In genomic region chr4:138827147-138827546, GRCm38 (mm10) we compare ENCODE assay signal across 27 mouse cellular contexts. TPM values are rescaled to one million over a fixed set of nuclear protein-coding genes. Genes with fewer than 3 reads are reported as not detected.
DNase-seq lines count a peak whose midpoint lies in the region; ATAC-seq and TF ChIP-seq lines count a peak whose summit lies in the region.
"Had no signal": no experiment of that assay in that cellular context is flagged by ENCODE, and none has a peak within 500 bp of the region (broad histone marks: within the 10 kb centered on the region; RNA-seq: fewer than 3 reads in every experiment).

No protein-coding gene starts in this region.

- ATAC-seq in megakaryocyte, adult 5-6 weeks (ENCODE audit: poor library complexity, severe bottlenecking) = no peak
- no peak for ATAC-seq in limb, embryonic 11.5 days (ENCODE audit: insufficient number of reproducible peaks, low FRiP score, low TSS enrichment, low read depth)
- ATAC-seq in kidney, embryonic 14.5 days (ENCODE audit: low FRiP score, low TSS enrichment) = no peak
- ATAC-seq: CD4-positive, CD25-positive, alpha-beta regulatory T cell, adult 4 months; forebrain, embryonic 13.5 days; forebrain, postnatal 0 days; hindbrain, postnatal 0 days had no signal

- peaks cover 61% of the 10 kb centered on the region for H3K27me3 ChIP-seq in megakaryocyte, embryonic 14.5 days (replicated peaks)
- no peaks in the 10 kb centered on the region for H3K27me3 ChIP-seq in limb, embryonic 11.5 days (ENCODE audit: control insufficient read depth, insufficient read depth, low read length)
- peaks cover 25% of the 10 kb centered on the region for H3K27me3 ChIP-seq in heart, embryonic 10.5 days (ENCODE audit: insufficient read depth, poor library complexity, severe bottlenecking)
- no peaks in the 10 kb centered on the region for H3K27me3 ChIP-seq in kidney, embryonic 14.5 days (ENCODE audit: control insufficient read depth, insufficient read depth, low read length)
- H3K27me3 ChIP-seq: embryonic facial prominence, embryonic 13.5 days; forebrain, embryonic 13.5 days; hindbrain, embryonic 13.5 days had no signal

- peak overlapping the region; percentile 48 for H3K4me3 ChIP-seq in megakaryocyte, embryonic 14.5 days (replicated peaks)
- no peak overlapping the region for H3K4me3 ChIP-seq in limb, embryonic 11.5 days (ENCODE audit: low read depth, low read length)
- no peak overlapping the region for H3K4me3 ChIP-seq in heart, embryonic 10.5 days
- H3K4me3 ChIP-seq in kidney, embryonic 14.5 days (ENCODE audit: low read length) = no peak overlapping the region
- H3K4me3 ChIP-seq: embryonic facial prominence, embryonic 13.5 days; forebrain, embryonic 13.5 days; gastrocnemius, adult 2 months; heart, embryonic 15.5 days; hindbrain, embryonic 13.5 days had no signal

- H3K4me1 ChIP-seq in megakaryocyte, embryonic 14.5 days = peaks cover 20% of the 10 kb centered on the region
- peaks cover 11% of the 10 kb centered on the region for H3K4me1 ChIP-seq in limb, embryonic 11.5 days (ENCODE audit: control insufficient read depth, insufficient read depth, low read length)
- H3K4me1 ChIP-seq in heart, embryonic 10.5 days = peaks cover 13% of the 10 kb centered on the region
- peaks cover 7% of the 10 kb centered on the region; the same call in 1 of the 2 replicates for H3K4me1 ChIP-seq in kidney, embryonic 14.5 days (ENCODE audit: control insufficient read depth, insufficient read depth, low read length)
- H3K4me1 ChIP-seq: embryonic facial prominence, embryonic 13.5 days; forebrain, embryonic 13.5 days; hindbrain, embryonic 13.5 days had no signal

- WGBS in limb, embryonic 11.5 days = 50% methylated on average over 11 of the region's 11 CpGs
- 48% methylated on average over 11 of the region's 11 CpGs for WGBS in heart, embryonic 10.5 days
- 51% methylated on average over 11 of the region's 11 CpGs for WGBS in kidney, embryonic 14.5 days

- H3K9me3 ChIP-seq in megakaryocyte, embryonic 14.5 days = peaks cover 22% of the 10 kb centered on the region
- peaks cover 2% of the 10 kb centered on the region; the same call in 1 of the 2 replicates for H3K9me3 ChIP-seq in limb, embryonic 11.5 days (ENCODE audit: control insufficient read depth, low read length)
- no peaks in the 10 kb centered on the region for H3K9me3 ChIP-seq in heart, embryonic 10.5 days
- peaks cover 8% of the 10 kb centered on the region; the same call in 1 of the 2 replicates for H3K9me3 ChIP-seq in kidney, embryonic 14.5 days (ENCODE audit: control insufficient read depth, low read length)
- H3K9me3 ChIP-seq: hindbrain, embryonic 13.5 days had no signal

- H3K9ac ChIP-seq in limb, embryonic 11.5 days (ENCODE audit: low read length) = no peak overlapping the region
- H3K9ac ChIP-seq in kidney, embryonic 14.5 days (ENCODE audit: low read depth, low read length) = no peak overlapping the region
- H3K9ac ChIP-seq: embryonic facial prominence, embryonic 13.5 days; forebrain, embryonic 13.5 days; forebrain, postnatal 0 days; heart, embryonic 15.5 days; hindbrain, embryonic 13.5 days had no signal

- no peak overlapping the region for H3K27ac ChIP-seq in limb, embryonic 11.5 days (replicated peaks; ENCODE audit: low read depth, low read length)
- no peak overlapping the region for H3K27ac ChIP-seq in heart, embryonic 10.5 days
- no peak overlapping the region for H3K27ac ChIP-seq in kidney, embryonic 14.5 days (ENCODE audit: low read depth, low read length)
- H3K27ac ChIP-seq: embryonic facial prominence, embryonic 13.5 days; forebrain, embryonic 13.5 days; gastrocnemius, adult 2 months; heart, embryonic 15.5 days; hindbrain, embryonic 13.5 days; hindbrain, postnatal 0 days had no signal

- no peak for TF ChIP-seq POLR2A in brain, embryonic 14.5 days (IDR thresholded peaks at IDR 0.05; ENCODE audit: borderline replicate concordance, extremely low read depth, insufficient read depth, insufficient read length, poor library complexity, severe bottlenecking)

- no peaks in the 10 kb centered on the region for H3K36me3 ChIP-seq in megakaryocyte, embryonic 14.5 days (replicated peaks; ENCODE audit: low read length)
- no peaks in the 10 kb centered on the region for H3K36me3 ChIP-seq in limb, embryonic 11.5 days (ENCODE audit: control insufficient read depth, insufficient read depth, low read length)
- no peaks in the 10 kb centered on the region for H3K36me3 ChIP-seq in heart, embryonic 10.5 days
- H3K36me3 ChIP-seq in kidney, embryonic 14.5 days (ENCODE audit: control insufficient read depth, insufficient read depth, low read length) = no peaks in the 10 kb centered on the region
- H3K36me3 ChIP-seq: embryonic facial prominence, embryonic 13.5 days; heart, embryonic 15.5 days; hindbrain, embryonic 13.5 days had no signal

- no peak overlapping the region for H3K4me2 ChIP-seq in limb, embryonic 11.5 days (ENCODE audit: low read depth, severe bottlenecking)
- H3K4me2 ChIP-seq in kidney, embryonic 14.5 days (replicated peaks; ENCODE audit: low read depth, low read length) = no peak overlapping the region
- H3K4me2 ChIP-seq: embryonic facial prominence, embryonic 13.5 days; forebrain, embryonic 13.5 days; heart, embryonic 11.5 days; heart, embryonic 15.5 days; hindbrain, embryonic 13.5 days had no signal

- DNase-seq in 416B (ENCODE audit: low read depth) = peak; percentile 73
- peak; percentile 6 for DNase-seq in brain, embryonic 14.5 days (ENCODE audit: low read depth)
- DNase-seq in limb, embryonic 11.5 days (ENCODE audit: low spot score) = peak; percentile 36
- DNase-seq in heart, embryonic 10.5 days (ENCODE audit: low spot score) = no peak
- DNase-seq: adrenal gland, postnatal 10 days; B cell, adult 2 months; cerebellum, adult 18-20 months; cerebellum, adult 9-11 months; cerebellum, postnatal 36 days; forebrain, postnatal 0 days; gastrocnemius, adult 2 months; gastrocnemius, postnatal 36 days; heart, adult 11 months; heart, postnatal 14 days had no signal

- no peak for TF ChIP-seq CTCF in brain, embryonic 14.5 days (IDR thresholded peaks at IDR 0.05; ENCODE audit: borderline replicate concordance, extremely low read depth, insufficient read depth, insufficient read length)

RNA-seq across cellular contexts. Expression of gene Pla2g5, which starts 36.1 kb away (rescaled TPM):
- not detected in 2 replicates for polyA plus RNA-seq in megakaryocyte, embryonic 14.5 days (2012; ENCODE audit: insufficient read depth, low replicate concordance)
- total RNA-seq in megakaryocyte, adult 5-6 weeks (2015) = not detected in 2 replicates
- total RNA-seq in megakaryocyte, adult 5-6 weeks (2017) = not detected in 2 replicates
- polyA plus RNA-seq in brain, embryonic 14.5 days (2012; rRNA removed) = 0.61 and 0.94 TPM in 2 replicates
- polyA plus RNA-seq in limb, embryonic 11.5 days (2014; fragmentation: Nextera tagmentation; extraction: Ambion mirVana) = 0.12 TPM in 1 of 2 replicates, not detected in the other
- polyA plus RNA-seq in heart, embryonic 10.5 days (2016; fragmentation: Nextera tagmentation; extraction: Ambion mirVana) = 0.91 and 2.1 TPM in 2 replicates
- polyA plus RNA-seq in kidney, embryonic 14.5 days (2014; fragmentation: Nextera tagmentation; extraction: Ambion mirVana) = 0.34 and 0.35 TPM in 2 replicates
- total RNA-seq: hematopoietic stem cell, adult 5-6 weeks had no signal
- polyA plus RNA-seq: CD4-positive, CD25-positive, alpha-beta regulatory T cell, adult 4 months had no signal

RNA-seq across cellular contexts. Expression of gene Gm13030, which starts 46.6 kb away (rescaled TPM):
- polyA plus RNA-seq in megakaryocyte, embryonic 14.5 days (2012; ENCODE audit: insufficient read depth, low replicate concordance) = not detected in 2 replicates
- total RNA-seq in megakaryocyte, adult 5-6 weeks (2015) = not detected in 2 replicates
- not detected in 2 replicates for total RNA-seq in megakaryocyte, adult 5-6 weeks (2017)
- polyA plus RNA-seq in brain, embryonic 14.5 days (2012; rRNA removed) = not detected in 2 replicates
- not detected in 2 replicates for polyA plus RNA-seq in limb, embryonic 11.5 days (2014; fragmentation: Nextera tagmentation; extraction: Ambion mirVana)
- not detected in 2 replicates for polyA plus RNA-seq in heart, embryonic 10.5 days (2016; fragmentation: Nextera tagmentation; extraction: Ambion mirVana)
- polyA plus RNA-seq in kidney, embryonic 14.5 days (2014; fragmentation: Nextera tagmentation; extraction: Ambion mirVana) = not detected in 2 replicates
- total RNA-seq: adrenal gland, postnatal 10 days; forebrain, postnatal 0 days; G1E; gastrocnemius, adult 2 months; gastrocnemius, postnatal 36 days; heart, postnatal 14 days; hematopoietic stem cell, adult 5-6 weeks; hindbrain, postnatal 0 days had no signal
- polyA plus RNA-seq: CD4-positive, CD25-positive, alpha-beta regulatory T cell, adult 4 months; embryonic facial prominence, embryonic 13.5 days; forebrain, embryonic 13.5 days; forebrain, postnatal 0 days; G1E; heart, embryonic 11.5 days; heart, embryonic 15.5 days; hindbrain, embryonic 13.5 days; hindbrain, postnatal 0 days; intestine, embryonic 14.5 days had no signal

RNA-seq across cellular contexts. Expression of gene Pla2g2e, which starts 50.6 kb away (rescaled TPM):
- polyA plus RNA-seq in megakaryocyte, embryonic 14.5 days (2012; ENCODE audit: insufficient read depth, low replicate concordance) = 0.82 TPM in 1 of 2 replicates, not detected in the other
- not detected in 2 replicates for total RNA-seq in megakaryocyte, adult 5-6 weeks (2015)
- not detected in 2 replicates for total RNA-seq in megakaryocyte, adult 5-6 weeks (2017)
- polyA plus RNA-seq in brain, embryonic 14.5 days (2012; rRNA removed) = not detected in 2 replicates
- not detected in 2 replicates for polyA plus RNA-seq in limb, embryonic 11.5 days (2014; fragmentation: Nextera tagmentation; extraction: Ambion mirVana)
- polyA plus RNA-seq in heart, embryonic 10.5 days (2016; fragmentation: Nextera tagmentation; extraction: Ambion mirVana) = not detected in 2 replicates
- 0.76 and 0.84 TPM in 2 replicates for polyA plus RNA-seq in kidney, embryonic 14.5 days (2014; fragmentation: Nextera tagmentation; extraction: Ambion mirVana)
- total RNA-seq: forebrain, postnatal 0 days; gastrocnemius, adult 2 months; gastrocnemius, postnatal 36 days; hematopoietic stem cell, adult 5-6 weeks; hindbrain, postnatal 0 days had no signal
- polyA plus RNA-seq: CD4-positive, CD25-positive, alpha-beta regulatory T cell, adult 4 months; embryonic facial prominence, embryonic 13.5 days; forebrain, embryonic 13.5 days; forebrain, postnatal 0 days; heart, embryonic 11.5 days; heart, embryonic 15.5 days; hindbrain, embryonic 13.5 days; hindbrain, postnatal 0 days; intestine, embryonic 14.5 days had no signal

RNA-seq across cellular contexts. Expression of gene Pla2g2d, which starts 51.6 kb away (rescaled TPM):
- polyA plus RNA-seq in megakaryocyte, embryonic 14.5 days (2012; ENCODE audit: insufficient read depth, low replicate concordance) = not detected in 2 replicates
- not detected in 2 replicates for total RNA-seq in megakaryocyte, adult 5-6 weeks (2015)
- not detected in 2 replicates for total RNA-seq in megakaryocyte, adult 5-6 weeks (2017)
- polyA plus RNA-seq in brain, embryonic 14.5 days (2012; rRNA removed) = 0.13 and 0.14 TPM in 2 replicates
- not detected in 2 replicates for polyA plus RNA-seq in limb, embryonic 11.5 days (2014; fragmentation: Nextera tagmentation; extraction: Ambion mirVana)
- polyA plus RNA-seq in heart, embryonic 10.5 days (2016; fragmentation: Nextera tagmentation; extraction: Ambion mirVana) = 0.19 TPM in 1 of 2 replicates, not detected in the other
- not detected in 2 replicates for polyA plus RNA-seq in kidney, embryonic 14.5 days (2014; fragmentation: Nextera tagmentation; extraction: Ambion mirVana)
- total RNA-seq: G1E; hematopoietic stem cell, adult 5-6 weeks had no signal
- polyA plus RNA-seq: G1E; heart, embryonic 11.5 days; heart, embryonic 15.5 days had no signal
